Mouse (Mus musculus): Measurements from ENCODE around the gene Zc3h15. TPM values are rescaled to one million over a fixed set of nuclear protein-coding genes. Genes with fewer than 3 reads are reported as not detected.

The Zc3h15 gene
- polyA plus RNA-seq, 2 experiments: 97.1 to 110 TPM

DNA sequence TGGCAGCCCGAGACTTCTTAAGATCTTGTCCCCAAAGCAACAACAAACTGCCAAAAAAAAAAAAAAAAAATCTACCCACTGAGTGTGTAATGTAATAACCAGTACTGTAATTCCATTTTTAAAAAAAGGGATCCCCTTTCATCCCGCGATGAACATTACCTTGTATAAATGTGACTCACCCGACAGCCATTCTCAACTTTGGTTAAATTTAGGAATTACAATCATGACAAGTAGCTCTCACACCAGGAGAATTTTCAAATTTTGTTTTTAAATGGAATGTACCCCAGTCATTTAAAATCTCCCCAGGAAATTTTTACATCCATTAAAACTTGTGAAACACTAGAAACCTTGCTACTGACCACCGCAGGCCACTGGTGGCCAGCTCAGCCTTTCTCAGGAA lies 69.7 kb downstream of the Zc3h15 start:
- Histone ChIP-seq H3K27me3 (ENCODE audit: control insufficient read depth, insufficient read depth, low read length) (no peaks in the 10 kb centered on the region), H3K9me3 (ENCODE audit: control insufficient read depth, low read length) (no peaks in the 10 kb centered on the region), H3K9ac (ENCODE audit: low read depth, low read length, severe bottlenecking) (no peak overlapping the region), H3K4me1 (ENCODE audit: control insufficient read depth, insufficient read depth, low read length) (peaks cover 18% of the 10 kb centered on the region), H3K4me3 (replicated peaks; ENCODE audit: low read length) (no peak overlapping the region), H3K4me2 (replicated peaks; ENCODE audit: low read depth, low read length, severe bottlenecking) (no peak overlapping the region), H3K36me3 (ENCODE audit: control insufficient read depth, insufficient read depth, low read length) (no peaks in the 10 kb centered on the region), H3K27ac (replicated peaks; ENCODE audit: low read depth, low read length) (no peak overlapping the region)
- 48% methylated on average over 5 of the region's 5 CpGs for WGBS
- TF ChIP-seq POLR2A (IDR thresholded peaks at IDR 0.05; ENCODE audit: borderline replicate concordance, extremely low read depth, insufficient read depth, insufficient read length): no peak
- DNase-seq (ENCODE audit: low spot score) (no peak), ATAC-seq (ENCODE audit: low FRiP score, low read depth) (no peak)

Other genes starting within 250 kb of the Zc3h15 start
- 38.1 and 38.6 TPM in 2 replicates for gene Itgav, start 80.0 kb downstream of the Zc3h15 start, polyA plus RNA-seq (2012; rRNA removed)
- gene Itgav, start 80.0 kb downstream of the Zc3h15 start, polyA plus RNA-seq (2014; fragmentation: Nextera tagmentation; extraction: Ambion mirVana): 79.5 and 87.5 TPM in 2 replicates
- 10.6 and 11.5 TPM in 2 replicates for gene Fam171b, start 168.2 kb downstream of the Zc3h15 start, polyA plus RNA-seq (2012; rRNA removed)
- gene Fam171b, start 168.2 kb downstream of the Zc3h15 start, polyA plus RNA-seq (2014; fragmentation: Nextera tagmentation; extraction: Ambion mirVana): 16.4 and 19.5 TPM in 2 replicates